ENCODE assay signal across 8 mouse cellular contexts in genomic region chr10:63455110-63455878, GRCm38 (mm10). TPM values are rescaled to one million over a fixed set of nuclear protein-coding genes. Genes with fewer than 3 reads are reported as not detected.
DNase-seq lines count a peak whose midpoint lies in the region; ATAC-seq and TF ChIP-seq lines count a peak whose summit lies in the region.

No protein-coding gene starts in this region.

- ATAC-seq in lung, postnatal 0 days: no peak
- 0 out of 2 replicates have a peak, but pooled peaks have one; percentile 66 for ATAC-seq in kidney, embryonic 14.5 days (ENCODE audit: low FRiP score, low TSS enrichment)
- peak; percentile 78 for ATAC-seq in neural tube, embryonic 15.5 days (ENCODE audit: low FRiP score)
- no peak for ATAC-seq in liver, embryonic 11.5 days (replicated peaks; ENCODE audit: low FRiP score)

- no peak overlapping the region for H3K27ac ChIP-seq in lung, postnatal 0 days (ENCODE audit: low read length)
- no peak overlapping the region for H3K27ac ChIP-seq in kidney, embryonic 14.5 days (ENCODE audit: low read depth, low read length)
- H3K27ac ChIP-seq in neural tube, embryonic 15.5 days (replicated peaks): peak overlapping the region; percentile 66
- H3K27ac ChIP-seq in liver, embryonic 11.5 days (ENCODE audit: low read depth, low read length): no peak overlapping the region

- 48% methylated on average over 8 of the region's 8 CpGs for WGBS in lung, postnatal 0 days
- WGBS in kidney, embryonic 14.5 days: 46% methylated on average over 8 of the region's 8 CpGs
- WGBS in neural tube, embryonic 15.5 days: 26% methylated on average over 8 of the region's 8 CpGs
- 70% methylated on average over 8 of the region's 8 CpGs for WGBS in liver, embryonic 11.5 days

- peak; percentile 23 to 47 for DNase-seq in adrenal gland, postnatal 36 days
- DNase-seq in adrenal gland, postnatal 25 days: no peak
- DNase-seq in lung, postnatal 0 days (ENCODE audit: low spot score): peak; percentile 12
- DNase-seq in lung, adult 18-20 months: no peak
- no peak for DNase-seq in embryo, embryonic 11 days
- no peak for DNase-seq in liver, embryonic 11.5 days (ENCODE audit: low spot score)

- H3K27me3 ChIP-seq in lung, postnatal 0 days (replicated peaks; ENCODE audit: insufficient read depth, low read length): no peaks in the 10 kb centered on the region
- H3K27me3 ChIP-seq in kidney, embryonic 14.5 days (ENCODE audit: control insufficient read depth, insufficient read depth, low read length): no peaks in the 10 kb centered on the region
- no peaks in the 10 kb centered on the region for H3K27me3 ChIP-seq in neural tube, embryonic 15.5 days (replicated peaks)
- H3K27me3 ChIP-seq in liver, embryonic 11.5 days (replicated peaks; ENCODE audit: control insufficient read depth, insufficient read depth, low read length): no peaks in the 10 kb centered on the region

- peak; percentile 31 for TF ChIP-seq CTCF in lung, postnatal 0 days (IDR thresholded peaks at IDR 0.05)

- no peaks in the 10 kb centered on the region for H3K4me1 ChIP-seq in lung, postnatal 0 days (ENCODE audit: insufficient read depth, low read depth, low read length)
- H3K4me1 ChIP-seq in kidney, embryonic 14.5 days (ENCODE audit: control insufficient read depth, insufficient read depth, low read length): no peaks in the 10 kb centered on the region
- H3K4me1 ChIP-seq in neural tube, embryonic 15.5 days: peaks cover 8% of the 10 kb centered on the region
- no peaks in the 10 kb centered on the region for H3K4me1 ChIP-seq in liver, embryonic 11.5 days (replicated peaks; ENCODE audit: control insufficient read depth, insufficient read depth, low read length)

- no peak for TF ChIP-seq EP300 in lung, postnatal 0 days (IDR thresholded peaks at IDR 0.05)

- no peak overlapping the region for H3K4me3 ChIP-seq in lung, postnatal 0 days (ENCODE audit: low read depth, low read length)
- H3K4me3 ChIP-seq in kidney, embryonic 14.5 days (ENCODE audit: low read length): no peak overlapping the region
- H3K4me3 ChIP-seq in neural tube, embryonic 15.5 days (replicated peaks): no peak overlapping the region
- no peak overlapping the region for H3K4me3 ChIP-seq in liver, embryonic 11.5 days (ENCODE audit: low read depth, low read length)

- H3K9ac ChIP-seq in lung, postnatal 0 days (replicated peaks; ENCODE audit: low read depth): no peak overlapping the region
- H3K9ac ChIP-seq in kidney, embryonic 14.5 days (ENCODE audit: low read depth, low read length): no peak overlapping the region
- no peak overlapping the region for H3K9ac ChIP-seq in neural tube, embryonic 15.5 days (replicated peaks)
- H3K9ac ChIP-seq in liver, embryonic 11.5 days (ENCODE audit: low read depth, low read length): no peak overlapping the region

- no peak overlapping the region for H3K4me2 ChIP-seq in lung, postnatal 0 days (replicated peaks; ENCODE audit: low read depth, low read length)
- H3K4me2 ChIP-seq in kidney, embryonic 14.5 days (replicated peaks; ENCODE audit: low read depth, low read length): no peak overlapping the region
- H3K4me2 ChIP-seq in neural tube, embryonic 15.5 days: no peak overlapping the region
- H3K4me2 ChIP-seq in liver, embryonic 11.5 days: no peak overlapping the region

- H3K36me3 ChIP-seq in lung, postnatal 0 days (ENCODE audit: insufficient read depth, low read length): no peaks in the 10 kb centered on the region
- no peaks in the 10 kb centered on the region for H3K36me3 ChIP-seq in kidney, embryonic 14.5 days (ENCODE audit: control insufficient read depth, insufficient read depth, low read length)
- H3K36me3 ChIP-seq in neural tube, embryonic 15.5 days: no peaks in the 10 kb centered on the region
- H3K36me3 ChIP-seq in liver, embryonic 11.5 days (ENCODE audit: control insufficient read depth, insufficient read depth, low read length): no peaks in the 10 kb centered on the region

- H3K9me3 ChIP-seq in lung, postnatal 0 days (ENCODE audit: low read length): no peaks in the 10 kb centered on the region
- H3K9me3 ChIP-seq in kidney, embryonic 14.5 days (ENCODE audit: control insufficient read depth, low read length): no peaks in the 10 kb centered on the region
- no peaks in the 10 kb centered on the region for H3K9me3 ChIP-seq in neural tube, embryonic 15.5 days (replicated peaks)
- H3K9me3 ChIP-seq in liver, embryonic 11.5 days (ENCODE audit: control insufficient read depth, low read length): no peaks in the 10 kb centered on the region

RNA-seq across cellular contexts. Expression of gene Ctnna3, which starts 25.4 kb away (rescaled TPM):
- 1 to 10 TPM in 1 of 2 experiments, under 1 TPM in 1; 0.63 to 1.1 TPM for total RNA-seq in adrenal gland, postnatal 36 days (2021)
- total RNA-seq in adrenal gland, postnatal 25 days (2021): 0.71 and 1.2 TPM in 2 replicates
- polyA plus RNA-seq in lung, postnatal 0 days (2015; fragmentation: Nextera tagmentation; extraction: Ambion mirVana): 0.19 and 0.32 TPM in 2 replicates
- 0.21 and 0.55 TPM in 2 replicates for polyA plus RNA-seq in kidney, embryonic 14.5 days (2014; fragmentation: Nextera tagmentation; extraction: Ambion mirVana)
- 7.9 and 9.5 TPM in 2 replicates for polyA plus RNA-seq in neural tube, embryonic 15.5 days (2015; fragmentation: Nextera tagmentation; extraction: Ambion mirVana)
- polyA plus RNA-seq in liver, embryonic 11.5 days (2014; fragmentation: Nextera tagmentation; extraction: Ambion mirVana): 0.30 and 0.40 TPM in 2 replicates

RNA-seq across cellular contexts. Expression of gene Gm7075, which starts 33.7 kb away (rescaled TPM):
- not detected for total RNA-seq in adrenal gland, postnatal 36 days (2021)
- total RNA-seq in adrenal gland, postnatal 25 days (2021): not detected in 2 replicates
- polyA plus RNA-seq in lung, postnatal 0 days (2015; fragmentation: Nextera tagmentation; extraction: Ambion mirVana): not detected in 2 replicates
- not detected in 2 replicates for polyA plus RNA-seq in kidney, embryonic 14.5 days (2014; fragmentation: Nextera tagmentation; extraction: Ambion mirVana)
- not detected in 2 replicates for polyA plus RNA-seq in neural tube, embryonic 15.5 days (2015; fragmentation: Nextera tagmentation; extraction: Ambion mirVana)
- polyA plus RNA-seq in liver, embryonic 11.5 days (2014; fragmentation: Nextera tagmentation; extraction: Ambion mirVana): not detected in 2 replicates

Comparison
In these comparisons a context has a peak if more than half of its experiments do, and no peak if none do; other contexts are left out.
1. DNase-seq: peak in adrenal gland, postnatal 36 days (2 of 2) and lung, postnatal 0 days (single experiment); none in adrenal gland, postnatal 25 days (single experiment), lung, adult 18-20 months (0 of 2), embryo, embryonic 11 days (single experiment) and liver, embryonic 11.5 days (single experiment).
2. ATAC-seq: peak in kidney, embryonic 14.5 days (single experiment) and neural tube, embryonic 15.5 days (single experiment); none in lung, postnatal 0 days (single experiment) and liver, embryonic 11.5 days (single experiment).